Mouse (Mus musculus) embryonic facial prominence, embryonic 15.5 days (tissue): ENCODE results near the gene Olfr1158. TPM values are rescaled to one million over a fixed set of nuclear protein-coding genes. Genes with fewer than 3 reads are reported as not detected.
"Not testable (repeated sequence)": the region's sequence is repeated elsewhere in the genome, so short reads cannot be mapped to it uniquely, and the experiment has no call there.

Experiments
- ATAC-seq: fragments of 200-750 bp; cut with Nextera tagmentation; 2 replicates; pipeline ENCODE4 v1.8.0; 2017; ENCODE audit warnings: low read depth, moderate TSS enrichment; ENCODE audit not compliant: insufficient number of reproducible peaks, low FRiP score, low TSS enrichment
- H3K27ac ChIP-seq: fragments of 300-500 bp; sonication (generic); replicated peaks from 2 replicates; pipeline ENCODE4 v1.5.1; 2015; ENCODE audit warnings: mild to moderate bottlenecking, inconsistent platforms
- H3K27me3 ChIP-seq: fragments of 300-500 bp; sonication (generic); 2 replicates; pipeline ENCODE4 v1.6.1; 2015; ENCODE audit warnings: inconsistent platforms
- H3K36me3 ChIP-seq: fragments of 300-500 bp; sonication (generic); 2 replicates; pipeline ENCODE4 v1.6.1; 2015; ENCODE audit warnings: mild to moderate bottlenecking, inconsistent platforms
- H3K4me1 ChIP-seq: fragments of 300-500 bp; sonication (generic); 2 replicates; pipeline ENCODE4 v1.6.1; 2015; ENCODE audit warnings: inconsistent platforms
- H3K4me2 ChIP-seq: fragments of 300-500 bp; sonication (generic); replicated peaks from 2 replicates; pipeline ENCODE4 v1.6.1; 2015; ENCODE audit warnings: mild to moderate bottlenecking, inconsistent platforms
- H3K4me3 ChIP-seq: fragments of 300-500 bp; sonication (generic); replicated peaks from 2 replicates; pipeline ENCODE4 v1.5.1; 2015; ENCODE audit warnings: mild to moderate bottlenecking, inconsistent platforms
- H3K9ac ChIP-seq: fragments of 300-500 bp; sonication (generic); 2 replicates; pipeline ENCODE4 v1.6.1; 2015; ENCODE audit warnings: inconsistent platforms
- H3K9me3 ChIP-seq: fragments of 300-500 bp; sonication (generic); replicated peaks from 2 replicates; pipeline ENCODE4 v1.6.1; 2016; ENCODE audit warnings: inconsistent platforms
- WGBS: fragments of 180-500 bp; shearing (Covaris S2); methylation state at CpG from one replicate; pipeline ENCODE4 v1.1.7; 2015; 5-methylcytosine and 5-hydroxymethylcytosine counted together
- polyA plus RNA-seq: library from polyadenylated mRNA; unstranded; fragments of >200 nt; fragmentation: Nextera tagmentation; extraction: Ambion mirVana; gene quantifications from 2 replicates; pipeline ENCODE4 v1.2.1, GENCODE M21; 2015

Gene Olfr1158
- polyA plus RNA-seq = not detected in 2 replicates

GRCm38 (mm10) chr2:87989813-87990212 lies at the start of gene Olfr1158:
TSS of gene Olfr1158 (plus strand) at chr2:87990113.
- H3K4me2 ChIP-seq = no peak within 1 kb of the TSS
- H3K4me1 ChIP-seq = no peaks in the 10 kb centered on the region
- H3K36me3 ChIP-seq = no peaks in the 10 kb centered on the region
- ATAC-seq = no peak
- no peak within 1 kb of the TSS for H3K9ac ChIP-seq
- no peak within 1 kb of the TSS for H3K27ac ChIP-seq
- H3K9me3 ChIP-seq = no peaks in the 10 kb centered on the region
- no peak within 1 kb of the TSS for H3K4me3 ChIP-seq
- no peaks in the 10 kb centered on the region for H3K27me3 ChIP-seq

DNA sequence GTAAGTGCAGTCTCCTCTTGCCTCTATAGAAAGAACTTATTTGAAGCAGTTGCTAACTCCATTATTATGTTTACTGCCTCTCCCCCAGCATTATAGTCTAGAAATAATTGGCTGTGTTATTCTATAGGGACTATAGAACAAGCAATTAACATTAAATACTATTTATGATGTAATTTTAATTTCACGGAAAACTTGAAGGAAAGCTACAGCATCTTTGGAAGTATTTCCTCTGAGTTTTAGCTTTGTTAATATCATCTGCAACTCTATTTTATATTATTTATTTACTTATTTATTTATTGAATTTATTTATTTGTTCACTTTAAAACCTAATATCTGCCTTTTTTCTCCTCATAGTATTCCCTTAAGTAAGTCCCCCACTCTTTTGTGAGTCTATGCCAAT lies 44.9 kb upstream of the Olfr1158 start, which contains the start of gene Olfr1155:
Gene Olfr1155, minus strand, starts transcription at position 101 of the 400 bp plus-strand sequence.
- Histone ChIP-seq H3K36me3 (no peaks in the 10 kb centered on the region), H3K27me3 (no peaks in the 10 kb centered on the region), H3K4me3 (no peak within 1 kb of the TSS), H3K9ac (no peak within 1 kb of the TSS), H3K4me2 (no peak within 1 kb of the TSS), H3K9me3 (no peaks in the 10 kb centered on the region), H3K27ac (no peak within 1 kb of the TSS), H3K4me1 (no peaks in the 10 kb centered on the region)
- WGBS = 91% methylated on average over 1 of the region's 1 CpGs
- ATAC-seq = no peak

GRCm38 (mm10) chr2:87953000-87953399 lies 36.9 kb upstream of the Olfr1158 start, which contains the start of gene Olfr1156:
TSS of gene Olfr1156 (minus strand) at chr2:87953100.
- H3K36me3 ChIP-seq = no peaks in the 10 kb centered on the region
- H3K4me1 ChIP-seq = no peaks in the 10 kb centered on the region
- no peak within 1 kb of the TSS for H3K4me2 ChIP-seq
- ATAC-seq = no peak
- no peak within 1 kb of the TSS for H3K27ac ChIP-seq
- no peaks in the 10 kb centered on the region for H3K27me3 ChIP-seq
- no peak within 1 kb of the TSS for H3K9ac ChIP-seq
- H3K9me3 ChIP-seq = no peaks in the 10 kb centered on the region
- H3K4me3 ChIP-seq = no peak within 1 kb of the TSS

DNA sequence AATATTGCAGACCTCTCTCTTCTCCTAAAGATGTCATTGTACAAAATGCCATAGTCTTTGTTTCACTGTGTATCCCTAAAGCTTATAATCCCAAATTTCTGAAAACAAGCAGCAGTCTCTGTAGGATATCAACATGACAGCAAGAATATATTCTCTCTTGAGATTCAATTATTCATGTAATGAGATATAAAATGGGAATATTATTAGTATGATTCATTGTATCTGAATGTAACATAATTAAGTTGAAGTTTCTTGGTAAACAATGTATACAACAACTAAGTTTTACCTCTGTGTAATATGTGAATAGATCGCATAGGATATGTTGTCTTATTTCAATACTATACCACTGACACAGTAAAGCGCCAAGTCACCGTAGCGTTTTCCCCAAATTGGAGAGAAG lies 21.7 kb upstream of the Olfr1158 start, which contains the start of gene Olfr1157:
Gene Olfr1157, minus strand, starts transcription at position 101 of the 400 bp plus-strand sequence.
- Histone ChIP-seq H3K27me3 (no peaks in the 10 kb centered on the region), H3K9ac (no peak within 1 kb of the TSS), H3K27ac (no peak within 1 kb of the TSS), H3K4me1 (no peaks in the 10 kb centered on the region), H3K9me3 (no peaks in the 10 kb centered on the region), H3K4me2 (no peak within 1 kb of the TSS), H3K4me3 (no peak within 1 kb of the TSS), H3K36me3 (no peaks in the 10 kb centered on the region)
- 94% methylated on average over 4 of the region's 4 CpGs for WGBS
- ATAC-seq = no peak

DNA sequence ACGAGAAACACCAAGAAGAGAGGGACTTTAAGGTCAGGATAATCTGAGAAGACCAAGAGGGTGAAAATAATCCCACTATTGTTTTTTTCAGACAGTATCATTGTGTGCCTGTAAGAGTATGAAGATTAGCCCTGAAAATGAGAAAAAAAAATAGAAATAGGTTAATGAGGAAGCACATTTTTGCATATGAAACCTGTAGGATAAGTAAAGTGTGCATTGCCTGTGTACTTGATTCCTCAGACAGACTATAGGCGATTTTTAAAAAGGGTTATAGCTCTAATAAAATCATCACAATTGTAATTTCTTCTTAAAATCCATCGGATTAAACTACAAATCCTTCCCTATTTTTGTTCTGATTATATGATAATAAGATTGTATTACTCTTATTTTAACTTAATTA lies 15.3 kb upstream of the Olfr1158 start, which contains the start of gene Olfr74:
Gene Olfr74, minus strand, starts transcription at position 101 of the 400 bp plus-strand sequence.
- no peaks in the 10 kb centered on the region for H3K27me3 ChIP-seq
- H3K9me3 ChIP-seq = no peaks in the 10 kb centered on the region
- no peak for ATAC-seq
- H3K4me2 ChIP-seq = no peak within 1 kb of the TSS
- H3K36me3 ChIP-seq = no peaks in the 10 kb centered on the region
- no peak within 1 kb of the TSS for H3K27ac ChIP-seq
- H3K4me3 ChIP-seq = no peak within 1 kb of the TSS
- H3K9ac ChIP-seq = no peak within 1 kb of the TSS
- H3K4me1 ChIP-seq = no peaks in the 10 kb centered on the region
- WGBS = 73% methylated on average over 3 of the region's 3 CpGs

DNA sequence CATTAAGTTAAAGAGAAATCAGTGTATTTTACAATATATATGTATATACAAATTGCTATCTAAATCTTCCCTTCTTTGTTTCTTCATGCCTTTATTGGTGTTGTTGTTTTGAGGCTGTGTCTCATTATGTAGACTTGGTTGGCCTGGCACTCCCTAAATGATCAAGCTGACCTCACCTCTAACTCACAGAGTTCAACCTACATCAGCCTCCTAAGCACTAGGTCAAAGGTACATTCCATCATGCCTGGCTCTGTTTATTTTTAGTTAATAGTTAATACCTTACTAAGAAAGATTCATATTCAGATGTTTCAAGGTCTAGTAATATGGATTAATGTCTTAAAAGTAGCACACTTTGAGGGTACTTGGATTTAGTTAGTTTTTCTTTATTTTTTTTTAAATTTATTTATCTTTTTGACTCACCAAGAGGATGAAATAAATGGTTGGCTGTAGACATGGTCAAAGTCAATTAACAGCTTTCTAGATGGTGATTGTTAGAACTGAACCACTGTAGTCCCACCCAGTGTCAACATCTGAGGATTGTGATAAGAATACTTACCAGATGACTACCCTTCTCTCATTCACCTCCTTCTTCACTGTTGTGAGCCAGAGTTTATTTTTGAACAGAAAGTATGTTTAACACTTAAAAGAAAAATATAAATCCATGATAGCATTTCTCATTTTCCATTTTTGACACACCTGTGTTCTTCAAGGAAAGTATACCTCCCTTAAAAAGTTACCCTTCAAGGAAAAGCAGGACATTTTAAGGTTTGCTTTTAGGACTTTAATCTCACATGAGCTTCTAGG lies 17.8 kb downstream of the Olfr1158 start, which contains the start of gene Olfr1160:
Gene Olfr1160, minus strand, starts transcription at position 754 of the 804 bp plus-strand sequence.
- ATAC-seq = no peak
- Histone ChIP-seq H3K27ac (no peak within 1 kb of the TSS), H3K27me3 (no peaks in the 10 kb centered on the region), H3K9ac (no peak within 1 kb of the TSS), H3K4me3 (no peak within 1 kb of the TSS), H3K36me3 (no peaks in the 10 kb centered on the region), H3K4me2 (no peak within 1 kb of the TSS), H3K4me1 (no peaks in the 10 kb centered on the region), H3K9me3 (no peaks in the 10 kb centered on the region)

DNA sequence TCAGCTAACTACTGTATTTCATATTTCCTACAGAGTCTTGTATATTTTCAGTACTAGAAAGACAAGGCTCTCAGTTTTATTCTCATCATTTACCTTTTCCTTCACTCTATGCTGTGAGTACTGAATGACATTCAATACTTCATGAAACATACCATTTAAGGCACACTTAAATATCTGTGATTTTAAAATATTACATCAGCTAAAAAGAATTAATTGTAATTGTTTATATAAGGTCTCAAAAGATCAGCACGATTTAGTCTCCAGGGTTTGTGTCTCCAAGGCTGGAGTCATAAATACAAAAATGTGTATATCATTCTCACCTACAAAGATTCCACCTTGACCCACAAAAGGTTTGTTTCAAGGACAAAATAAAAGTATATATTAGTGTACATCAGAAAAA lies 32.6 kb downstream of the Olfr1158 start, which contains the start of gene Olfr1161:
Gene Olfr1161, plus strand, starts transcription at position 301 of the 400 bp plus-strand sequence.
- not testable (repeated sequence) for H3K9me3 ChIP-seq, H3K27ac ChIP-seq, H3K4me2 ChIP-seq, H3K4me1 ChIP-seq, H3K36me3 ChIP-seq, H3K9ac ChIP-seq, H3K27me3 ChIP-seq, ATAC-seq, H3K4me3 ChIP-seq
- WGBS = 80% methylated on average over 1 of the region's 1 CpGs

- no peaks in the 10 kb centered on the region for H3K27me3 ChIP-seq
- H3K4me3 ChIP-seq = no peak within 1 kb of the TSS
- H3K27ac ChIP-seq = no peak within 1 kb of the TSS
- no peaks in the 10 kb centered on the region for H3K4me1 ChIP-seq
- H3K4me2 ChIP-seq = no peak within 1 kb of the TSS
- H3K36me3 ChIP-seq = no peaks in the 10 kb centered on the region
- no peak for ATAC-seq
- H3K9me3 ChIP-seq = no peaks in the 10 kb centered on the region
- H3K9ac ChIP-seq = no peak within 1 kb of the TSS
Measured at GRCm38 (mm10) chr2:88037599-88037998, 47.7 kb downstream of the Olfr1158 start, which contains the start of gene Olfr73. TSS of gene Olfr73 (minus strand) at chr2:88037699.

Other genes starting within 250 kb of the Olfr1158 start
- gene Olfr1140, start 246.4 kb upstream of the Olfr1158 start, polyA plus RNA-seq = 0.39 TPM in 1 of 2 replicates, not detected in the other
- gene Olfr1141, start 236.1 kb upstream of the Olfr1158 start, polyA plus RNA-seq = not detected in 2 replicates
- 0.17 TPM in 1 of 2 replicates, not detected in the other for gene Olfr152, start 210.6 kb upstream of the Olfr1158 start, polyA plus RNA-seq
- 0.27 TPM in 1 of 2 replicates, not detected in the other for gene Olfr1143, start 189.5 kb upstream of the Olfr1158 start, polyA plus RNA-seq
- not detected in 2 replicates for gene Olfr1145, start 180.3 kb upstream of the Olfr1158 start, polyA plus RNA-seq
- gene Olfr1148, start 159.6 kb upstream of the Olfr1158 start, polyA plus RNA-seq = not detected in 2 replicates
- 0.04 TPM in 1 of 2 replicates, not detected in the other for gene Olfr1150-ps1, start 146.1 kb upstream of the Olfr1158 start, polyA plus RNA-seq
- not detected in 2 replicates for gene Olfr1151, start 134.3 kb upstream of the Olfr1158 start, polyA plus RNA-seq
- 0.05 TPM in 1 of 2 replicates, not detected in the other for gene Olfr1152, start 123.6 kb upstream of the Olfr1158 start, polyA plus RNA-seq
- not detected in 2 replicates for gene Olfr1153, start 95.2 kb upstream of the Olfr1158 start, polyA plus RNA-seq
- not detected in 2 replicates for gene Olfr1154, start 84.9 kb upstream of the Olfr1158 start, polyA plus RNA-seq
- gene Olfr1155, start 45.0 kb upstream of the Olfr1158 start, polyA plus RNA-seq = 0.17 TPM in 1 of 2 replicates, not detected in the other
- gene Olfr1156, start 37.0 kb upstream of the Olfr1158 start, polyA plus RNA-seq = 0.07 TPM in 1 of 2 replicates, not detected in the other
- gene Olfr1157, start 21.8 kb upstream of the Olfr1158 start, polyA plus RNA-seq = 0.03 TPM in 1 of 2 replicates, not detected in the other
- gene Olfr74, start 15.4 kb upstream of the Olfr1158 start, polyA plus RNA-seq = not detected in 2 replicates
- gene Olfr1160, start 18.2 kb downstream of the Olfr1158 start, polyA plus RNA-seq = 0.17 TPM in 1 of 2 replicates, not detected in the other
- gene Olfr1161, start 32.7 kb downstream of the Olfr1158 start, polyA plus RNA-seq = not detected in 2 replicates
- gene Olfr73, start 47.6 kb downstream of the Olfr1158 start, polyA plus RNA-seq = 0.11 and 0.18 TPM in 2 replicates
- 0.12 TPM in 1 of 2 replicates, not detected in the other for gene Olfr1162, start 61.0 kb downstream of the Olfr1158 start, polyA plus RNA-seq
- not detected in 2 replicates for gene Olfr1163, start 81.7 kb downstream of the Olfr1158 start, polyA plus RNA-seq
- not detected in 2 replicates for gene Olfr1164, start 103.9 kb downstream of the Olfr1158 start, polyA plus RNA-seq
- gene Olfr1166, start 138.2 kb downstream of the Olfr1158 start, polyA plus RNA-seq = not detected in 2 replicates
- gene Olfr1167, start 165.1 kb downstream of the Olfr1158 start, polyA plus RNA-seq = not detected in 2 replicates
- gene Olfr1168, start 191.8 kb downstream of the Olfr1158 start, polyA plus RNA-seq = not detected in 2 replicates
- gene Olfr1170, start 238.2 kb downstream of the Olfr1158 start, polyA plus RNA-seq = not detected in 2 replicates